Mouse (Mus musculus) embryonic facial prominence, embryonic 14.5 days (tissue): Measurements from ENCODE around the gene Chic1. TPM values are rescaled to one million over a fixed set of nuclear protein-coding genes. Genes with fewer than 3 reads are reported as not detected.
A peak's percentile ranks its signal among the peaks of the same experiment; 100 is the strongest.

Experiments
- ATAC-seq: fragments of 200-750 bp; cut with Nextera tagmentation; 2 replicates; pipeline ENCODE4 v1.8.0; 2017; ENCODE audit warnings: low read depth, moderate number of reproducible peaks, moderate TSS enrichment
- DNase-seq: peaks from one replicate; pipeline ENCODE4 v3.0.0-alpha.2; 2015; ENCODE audit warnings: low spot score
- H3K27ac ChIP-seq: fragments of 300-500 bp; sonication (generic); replicated peaks from 2 replicates; pipeline ENCODE4 v1.5.1; 2014; ENCODE audit warnings: low read depth, mild to moderate bottlenecking, low read length, moderate library complexity
- H3K27me3 ChIP-seq: fragments of 300-500 bp; sonication (generic); replicated peaks from 2 replicates; pipeline ENCODE4 v1.6.1; 2014; ENCODE audit warnings: low read length; ENCODE audit not compliant: control insufficient read depth, insufficient read depth
- H3K36me3 ChIP-seq: fragments of 300-500 bp; sonication (generic); 2 replicates; pipeline ENCODE4 v1.6.1; 2014; ENCODE audit warnings: low read length, mixed read lengths; ENCODE audit not compliant: control insufficient read depth, insufficient read depth
- H3K4me1 ChIP-seq: fragments of 300-500 bp; sonication (generic); 2 replicates; pipeline ENCODE4 v1.6.1; 2014; ENCODE audit warnings: antibody characterized with exemption, low read length; ENCODE audit not compliant: control insufficient read depth, insufficient read depth
- H3K4me2 ChIP-seq: fragments of 300-500 bp; sonication (generic); 2 replicates; pipeline ENCODE4 v1.6.1; 2014; ENCODE audit warnings: low read depth, mild to moderate bottlenecking, low read length, moderate library complexity, mixed read lengths
- H3K4me3 ChIP-seq: fragments of 300-500 bp; sonication (generic); 2 replicates; pipeline ENCODE4 v1.5.1; 2014; ENCODE audit warnings: low read depth, mild to moderate bottlenecking, low read length
- H3K9ac ChIP-seq: fragments of 300-500 bp; sonication (generic); 2 replicates; pipeline ENCODE4 v1.6.1; 2014; ENCODE audit warnings: low read depth, mild to moderate bottlenecking, low read length, moderate library complexity, mixed read lengths
- H3K9me3 ChIP-seq: fragments of 300-500 bp; sonication (generic); 2 replicates; pipeline ENCODE4 v1.6.1; 2016; ENCODE audit warnings: low read length; ENCODE audit not compliant: control insufficient read depth
- WGBS: fragments of 180-500 bp; shearing (Covaris S2); extraction: QIAGEN DNeasy Blood & Tissue Kit; methylation state at CpG from one replicate; pipeline ENCODE4 v1.1.7; 2014; 5-methylcytosine and 5-hydroxymethylcytosine counted together
- polyA plus RNA-seq: library from polyadenylated mRNA; unstranded; fragments of >200 nt; fragmentation: Nextera tagmentation; extraction: Ambion mirVana; gene quantifications from 2 replicates; pipeline ENCODE4 v1.2.1, GENCODE M21; 2014

Gene Chic1
- polyA plus RNA-seq, 1 experiment from 2014 or later, result 2.0 TPM

DNA sequence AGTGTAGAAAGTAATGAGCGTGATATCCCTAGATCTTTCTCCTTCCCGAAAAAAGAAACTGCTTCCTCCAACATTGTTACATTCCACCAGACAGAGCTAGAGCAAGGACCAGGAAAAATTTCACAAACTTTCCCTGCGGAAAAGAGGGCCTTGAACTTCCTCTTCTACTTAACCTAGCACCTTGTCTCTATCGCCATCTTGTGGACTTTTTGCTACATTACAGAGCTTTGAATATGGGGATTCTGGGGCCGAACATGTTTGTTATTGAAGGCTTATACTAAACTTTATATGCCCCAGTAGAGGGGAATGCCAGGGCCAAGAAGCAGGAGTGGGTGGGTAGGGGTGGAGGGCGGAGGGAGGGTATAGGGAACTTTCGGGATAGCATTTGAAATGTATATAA, 87.5 kb downstream of the Chic1 start:
- no peak overlapping the region for H3K27ac ChIP-seq
- no peaks in the 10 kb centered on the region for H3K9me3 ChIP-seq
- WGBS, result 37% methylated on average over 7 of the region's 7 CpGs
- H3K9ac ChIP-seq, result no peak overlapping the region
- H3K36me3 ChIP-seq, result no peaks in the 10 kb centered on the region
- ATAC-seq (no peak), DNase-seq (peak; percentile 35)
- H3K27me3 ChIP-seq, result peaks cover 35% of the 10 kb centered on the region
- no peak overlapping the region for H3K4me3 ChIP-seq
- no peaks in the 10 kb centered on the region for H3K4me1 ChIP-seq
- H3K4me2 ChIP-seq, result no peak overlapping the region

Other genes starting within 250 kb of the Chic1 start
- 2.3 and 3.3 TPM in 2 replicates for gene Nap1l2, start 169.8 kb upstream of the Chic1 start, polyA plus RNA-seq
- not detected in 2 replicates for gene Cdx4, start 35.1 kb upstream of the Chic1 start, polyA plus RNA-seq
- 0.35 and 0.65 TPM in 2 replicates for gene Tsx, start 58.0 kb downstream of the Chic1 start, polyA plus RNA-seq
- not detected in 2 replicates for gene Gm26992, start 65.5 kb downstream of the Chic1 start, polyA plus RNA-seq